Mouse (Mus musculus) splenic B cell, adult 2 months (primary cell): ENCODE measurements at regions not wholly inside any gene's neighbourhood (a gene's known extent, or its start where the extent isn't known, plus 50 kb on each side); places are given as distances from the start of the nearest gene placed in this dataset.

Experiments used
- DNase-seq: peaks from one replicate; pipeline ENCODE4 v3.0.0-alpha.2; 2011; ENCODE audit warnings: low read depth, low spot score
- H3K27me3 ChIP-seq: 2 replicates; pipeline ENCODE4 v1.6.1; 2012; ENCODE audit warnings: mild to moderate bottlenecking, low read length, moderate library complexity, mixed read lengths; ENCODE audit not compliant: control insufficient read depth, poor library complexity, insufficient read depth, severe bottlenecking
- H3K36me3 ChIP-seq: 2 replicates; pipeline ENCODE4 v1.6.1; 2012; ENCODE audit warnings: mild to moderate bottlenecking, low read length, moderate library complexity, mixed read lengths; ENCODE audit not compliant: control insufficient read depth, poor library complexity, insufficient read depth, severe bottlenecking

DNA sequence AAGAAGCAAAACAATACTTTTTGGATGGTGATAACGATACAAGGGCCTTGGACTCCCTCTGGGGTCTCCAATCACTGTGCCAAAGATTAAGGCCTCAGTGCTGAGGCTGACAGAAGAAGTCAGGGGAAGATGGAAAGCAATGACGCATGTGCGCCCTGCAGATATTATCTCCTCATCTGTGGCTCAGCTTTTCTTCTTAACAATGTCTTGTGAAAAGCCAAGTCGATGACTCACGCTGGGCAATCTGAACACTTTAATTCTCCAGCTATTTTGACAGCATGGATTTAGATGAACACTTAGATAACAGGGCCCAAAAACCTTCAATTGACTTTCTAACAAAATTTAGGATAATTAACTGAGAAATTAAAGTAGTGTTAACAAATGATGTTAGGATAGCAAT, 155.7 kb upstream of the Cxcl12 start:
- no peak for DNase-seq
- no peaks in the 10 kb centered on the region for H3K27me3 ChIP-seq

GRCm38 (mm10) chr6:117015461-117015860, 152.9 kb upstream of the Cxcl12 start:
- Histone ChIP-seq H3K27me3 (no peaks in the 10 kb centered on the region), H3K36me3 (no peaks in the 10 kb centered on the region)
- no peak for DNase-seq

More for the DNA sequence above, 155.7 kb upstream of the Cxcl12 start:
- no peaks in the 10 kb centered on the region for H3K36me3 ChIP-seq

DNA sequence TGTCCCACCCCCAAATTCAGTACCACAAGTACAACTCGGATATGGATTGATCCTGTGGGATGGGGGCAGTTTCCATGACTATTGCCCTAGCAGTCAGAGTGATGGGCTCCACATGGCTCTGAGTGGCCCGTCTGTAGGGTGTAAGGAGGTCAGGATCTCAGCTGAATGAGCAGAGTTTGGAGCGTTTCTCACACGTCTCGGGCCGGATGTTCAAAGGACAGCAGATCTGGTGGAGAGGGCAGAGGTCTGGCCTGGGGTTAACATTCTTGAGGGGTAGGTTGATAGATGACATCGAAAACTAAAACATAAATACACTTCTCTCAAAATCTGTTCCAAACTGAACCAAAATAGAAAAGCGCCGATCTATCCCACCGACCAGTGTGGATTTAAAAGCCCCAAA, 146.5 kb upstream of the Cxcl12 start:
- DNase-seq = no peak
- Histone ChIP-seq H3K27me3 (no peaks in the 10 kb centered on the region), H3K36me3 (no peaks in the 10 kb centered on the region)

GRCm38 (mm10) chr6:117032042-117032746, 136.1 kb upstream of the Cxcl12 start:
- Histone ChIP-seq H3K36me3 (no peaks in the 10 kb centered on the region), H3K27me3 (no peaks in the 10 kb centered on the region)
- no peak for DNase-seq

DNA sequence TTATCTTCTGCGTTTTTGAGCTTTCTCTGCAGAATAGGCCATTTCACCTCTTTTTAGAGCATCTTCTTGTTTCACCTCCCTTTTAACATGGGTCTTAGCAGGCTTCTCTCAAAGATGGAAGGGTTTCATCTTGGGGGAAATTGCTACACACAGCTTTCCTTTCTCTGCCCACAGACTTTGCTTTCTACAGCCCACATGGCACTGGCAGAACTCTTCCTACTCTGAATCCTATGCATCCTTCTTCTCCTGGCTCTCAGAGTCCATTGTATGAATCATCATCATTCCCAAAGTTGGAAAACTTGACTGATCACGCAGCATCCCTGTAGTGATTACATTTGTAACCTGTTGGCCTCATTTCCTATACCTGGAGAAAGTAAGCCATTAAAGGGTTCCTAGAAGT, 124.6 kb upstream of the Cxcl12 start:
- H3K36me3 ChIP-seq = no peaks in the 10 kb centered on the region
- DNase-seq = no peak
- no peaks in the 10 kb centered on the region for H3K27me3 ChIP-seq

GRCm38 (mm10) chr6:117049459-117050010, 118.8 kb upstream of the Cxcl12 start:
- no peaks in the 10 kb centered on the region for H3K27me3 ChIP-seq
- no peak for DNase-seq

DNA sequence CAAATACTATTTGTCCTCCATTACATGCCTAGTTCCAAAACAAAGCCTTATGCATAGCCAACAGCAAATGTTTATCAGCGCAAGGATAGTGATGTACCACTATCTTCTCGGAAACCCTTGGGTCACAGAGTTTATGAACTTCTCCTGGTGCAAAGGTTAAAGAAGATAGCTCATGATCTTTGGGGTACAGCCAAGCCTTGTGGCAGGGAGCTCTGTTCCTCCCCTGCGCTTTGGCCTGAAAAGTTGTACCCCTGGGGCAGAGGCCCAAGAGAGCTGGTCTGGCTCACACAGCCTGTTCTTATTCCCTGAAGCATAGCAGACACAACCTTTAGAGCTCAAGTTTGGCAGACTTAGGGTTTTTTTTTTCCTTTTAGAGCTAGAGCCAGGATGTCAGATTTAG, 107.6 kb upstream of the Cxcl12 start:
- no peak for DNase-seq
- H3K36me3 ChIP-seq = no peaks in the 10 kb centered on the region
- no peaks in the 10 kb centered on the region for H3K27me3 ChIP-seq

More at GRCm38 (mm10) chr6:117049459-117050010, 118.8 kb upstream of the Cxcl12 start:
- H3K36me3 ChIP-seq = no peaks in the 10 kb centered on the region

GRCm38 (mm10) chr6:117067541-117068305, 100.6 kb upstream of the Cxcl12 start:
- H3K27me3 ChIP-seq = no peaks in the 10 kb centered on the region
- no peaks in the 10 kb centered on the region for H3K36me3 ChIP-seq
- no peak for DNase-seq

- no peak for DNase-seq
- H3K27me3 ChIP-seq = no peaks in the 10 kb centered on the region
These were observed 97.0 kb upstream of the Cxcl12 start for GRCm38 (mm10) chr6:117071311-117071710.

DNA sequence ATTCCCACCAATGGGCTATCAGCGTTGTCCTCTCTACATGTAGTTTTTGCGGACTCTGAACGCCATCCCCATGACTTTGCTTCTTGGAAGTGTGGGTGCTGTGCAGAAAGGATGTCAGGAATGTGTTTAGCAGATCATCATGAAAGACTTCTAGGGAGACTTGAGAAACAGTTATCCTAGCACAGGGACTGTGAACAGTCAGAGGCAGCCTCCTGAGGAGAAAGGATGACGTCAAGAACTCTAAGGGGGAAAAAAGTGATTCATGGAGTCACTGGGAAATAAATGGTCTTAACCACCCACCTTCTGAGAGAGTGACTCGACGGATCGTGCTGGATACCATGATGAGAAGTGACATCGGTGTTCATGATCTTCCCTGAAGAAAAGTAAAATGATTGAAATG, 96.5 kb upstream of the Cxcl12 start:
- no peaks in the 10 kb centered on the region for H3K27me3 ChIP-seq
- no peaks in the 10 kb centered on the region for H3K36me3 ChIP-seq
- DNase-seq = no peak

More at GRCm38 (mm10) chr6:117071311-117071710, 97.0 kb upstream of the Cxcl12 start:
- H3K36me3 ChIP-seq = no peaks in the 10 kb centered on the region

GRCm38 (mm10) chr6:117079500-117079899, 88.8 kb upstream of the Cxcl12 start:
- DNase-seq = no peak
- Histone ChIP-seq H3K27me3 (no peaks in the 10 kb centered on the region), H3K36me3 (no peaks in the 10 kb centered on the region)

DNA sequence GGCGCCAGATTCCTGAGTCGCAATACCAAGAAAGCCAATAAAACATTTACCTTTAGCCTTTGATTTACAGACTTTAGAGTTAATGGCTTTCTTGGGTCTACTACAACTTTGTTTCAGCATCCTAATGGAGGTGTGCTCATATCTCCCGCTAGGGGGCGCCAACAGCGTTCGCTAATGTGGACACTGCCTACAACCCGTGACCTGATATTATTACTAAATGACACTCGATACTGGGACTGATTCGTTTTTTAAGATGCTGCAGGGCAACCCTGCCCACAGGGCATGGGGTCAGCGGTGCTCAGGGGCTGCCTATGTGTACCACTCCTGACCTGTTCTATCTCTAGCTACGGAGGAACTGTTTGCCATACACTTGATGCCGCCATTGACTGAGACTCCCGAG, 87.4 kb upstream of the Cxcl12 start:
- Histone ChIP-seq H3K36me3 (no peaks in the 10 kb centered on the region), H3K27me3 (no peaks in the 10 kb centered on the region)
- DNase-seq = no peak

- Histone ChIP-seq H3K27me3 (no peaks in the 10 kb centered on the region), H3K36me3 (no peaks in the 10 kb centered on the region)
- DNase-seq = no peak
These were observed 84.1 kb upstream of the Cxcl12 start for GRCm38 (mm10) chr6:117084211-117084610.

- no peaks in the 10 kb centered on the region for H3K27me3 ChIP-seq
- H3K36me3 ChIP-seq = no peaks in the 10 kb centered on the region
- DNase-seq = no peak
These were observed 83.4 kb upstream of the Cxcl12 start for GRCm38 (mm10) chr6:117084833-117085500.

- Histone ChIP-seq H3K27me3 (no peaks in the 10 kb centered on the region), H3K36me3 (no peaks in the 10 kb centered on the region)
- no peak for DNase-seq
These were observed 73.6 kb upstream of the Cxcl12 start for GRCm38 (mm10) chr6:117094742-117095141.
